Mouse (Mus musculus) layer of hippocampus, adult 9-10 months (tissue): ENCODE data around the gene Gpr62.
A peak's percentile ranks its signal among the peaks of the same experiment; 100 is the strongest.

Experiments used
- DNase-seq: peaks from one replicate; pipeline ENCODE4 v3.0.0; 2022; ENCODE audit warnings: low spot score

The Gpr62 gene

DNA sequence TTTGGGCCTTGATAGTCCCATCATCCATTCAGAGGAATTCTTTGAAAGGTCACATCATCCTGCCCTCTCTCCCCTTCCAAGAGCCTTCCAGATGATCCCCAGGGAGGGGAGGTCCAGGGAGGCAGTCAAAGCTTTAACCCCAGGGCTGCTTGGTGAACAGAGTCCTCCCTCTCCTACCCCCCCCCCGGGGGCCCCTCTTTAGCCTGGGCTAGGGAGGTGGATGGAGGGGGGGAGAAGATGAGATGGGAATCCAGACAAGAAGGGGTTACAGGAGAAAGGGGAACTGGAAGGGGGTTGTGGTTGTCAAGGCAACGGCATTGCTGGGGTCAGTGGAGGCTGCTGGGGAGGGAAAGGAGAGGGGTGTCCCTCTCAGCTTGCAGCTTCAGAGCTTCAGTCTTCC lies 45.1 kb downstream of the Gpr62 start:
- DNase-seq, result no peak

DNA sequence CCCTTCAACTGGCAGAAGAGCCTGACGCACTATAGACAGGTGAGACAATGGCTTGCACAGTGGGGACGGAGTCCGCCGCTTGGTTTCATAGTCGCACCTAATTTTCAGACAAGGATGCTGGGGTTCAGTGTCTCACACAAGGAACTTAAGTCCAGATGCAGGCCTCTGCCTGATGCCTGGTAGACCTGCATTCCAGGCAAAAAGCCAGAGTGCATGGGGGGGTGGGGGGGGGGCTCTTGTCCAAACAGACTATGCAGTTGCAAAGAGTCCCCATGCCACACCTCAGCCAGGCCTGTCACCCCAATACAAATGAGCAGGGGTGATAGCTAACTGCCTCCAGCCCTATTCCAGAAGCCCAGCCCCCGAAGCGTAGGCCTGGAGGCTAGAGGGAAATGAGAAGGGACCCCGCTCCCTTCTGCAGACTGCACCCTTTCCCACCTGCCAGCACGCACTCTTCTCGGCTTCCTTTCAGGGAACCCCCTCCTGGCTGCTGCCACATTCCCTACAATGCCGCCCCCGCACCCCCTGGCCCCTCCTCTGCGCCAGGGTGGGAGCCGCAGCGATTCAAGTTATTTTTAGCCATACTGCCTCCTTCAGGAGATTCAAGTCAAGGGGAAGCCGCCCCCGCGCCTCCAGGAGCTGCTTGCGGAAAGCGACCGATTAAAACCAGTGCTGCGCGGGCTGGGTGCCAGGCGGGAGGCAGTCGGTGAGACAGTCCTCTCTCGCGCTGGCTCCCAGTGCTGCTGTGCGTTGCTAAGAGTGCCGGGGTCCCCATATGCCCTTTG lies 47.7 kb downstream of the Gpr62 start:
- DNase-seq, result peak; percentile 69

DNA sequence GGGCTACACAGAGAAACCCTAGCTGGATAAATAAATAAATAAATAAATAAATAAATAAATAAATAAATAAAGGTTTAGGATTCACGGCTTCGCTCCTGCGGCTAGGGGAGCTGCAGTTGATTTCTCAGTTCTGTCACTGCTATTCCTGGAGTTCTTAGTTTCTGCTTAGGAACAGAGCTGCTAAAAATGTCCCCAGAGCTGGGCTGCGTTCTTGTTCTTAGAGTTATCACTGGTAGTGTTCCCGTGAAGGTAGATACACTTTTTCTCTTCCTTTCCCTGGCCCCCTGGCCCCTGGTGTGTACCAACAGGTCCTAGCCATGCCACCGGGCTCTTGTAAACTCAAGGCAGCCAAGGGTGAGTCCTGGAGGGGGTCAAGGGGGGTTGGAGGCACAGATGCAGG lies 48.9 kb downstream of the Gpr62 start:
- DNase-seq, result no peak
